In the genomic region with DNA sequence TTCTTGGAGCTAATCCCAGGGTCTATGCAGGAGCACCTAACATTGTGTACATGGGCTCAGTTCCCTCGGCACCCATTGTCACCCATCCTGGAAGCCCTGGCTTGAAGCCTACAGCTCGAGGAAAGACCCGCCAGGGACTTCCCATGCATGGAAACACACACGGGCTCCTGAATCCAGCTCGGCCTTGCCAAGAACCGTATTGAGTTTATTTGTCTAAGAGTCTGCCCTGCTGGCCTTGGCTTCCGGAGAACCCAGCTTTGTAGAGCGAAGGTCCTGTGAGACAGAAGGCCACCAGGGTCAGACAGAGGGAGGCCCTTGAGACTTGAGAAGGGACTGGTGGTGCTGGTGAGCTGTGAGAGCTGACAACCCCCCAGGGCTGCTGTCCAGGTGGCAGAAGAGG, we compare ENCODE assay signal across 10 mouse cellular contexts.
DNase-seq lines count a peak whose midpoint lies in the region; ATAC-seq lines count a peak whose summit lies in the region.
"Had no signal": no experiment of that assay in that cellular context is flagged by ENCODE, and none has a peak within 500 bp of the region (broad histone marks: within the 10 kb centered on the region; RNA-seq: fewer than 3 reads in every experiment).

No protein-coding gene starts in this region.

- no peaks in the 10 kb centered on the region for H3K36me3 ChIP-seq in kidney, embryonic 16.5 days (ENCODE audit: insufficient read depth, low read length)
- H3K36me3 ChIP-seq in lung, embryonic 16.5 days (ENCODE audit: control insufficient read depth, insufficient read depth, low read length) = no peaks in the 10 kb centered on the region
- H3K36me3 ChIP-seq: embryonic facial prominence, embryonic 15.5 days had no signal

- peaks cover 81% of the 10 kb centered on the region for H3K4me1 ChIP-seq in kidney, embryonic 16.5 days (ENCODE audit: insufficient read depth, low read length)
- peaks cover 59% of the 10 kb centered on the region for H3K4me1 ChIP-seq in lung, embryonic 16.5 days (replicated peaks; ENCODE audit: control insufficient read depth, insufficient read depth, low read length)

- no peak overlapping the region for H3K4me3 ChIP-seq in kidney, embryonic 16.5 days (ENCODE audit: low read length)
- H3K4me3 ChIP-seq in lung, embryonic 16.5 days (ENCODE audit: low read length) = no peak overlapping the region
- H3K4me3 ChIP-seq: embryonic facial prominence, embryonic 15.5 days had no signal

- no peaks in the 10 kb centered on the region for H3K9me3 ChIP-seq in kidney, embryonic 16.5 days (ENCODE audit: low read length)
- H3K9me3 ChIP-seq in lung, embryonic 16.5 days (ENCODE audit: control insufficient read depth, low read length) = no peaks in the 10 kb centered on the region
- H3K9me3 ChIP-seq: embryonic facial prominence, embryonic 15.5 days had no signal

- H3K27ac ChIP-seq in kidney, embryonic 16.5 days (ENCODE audit: low read length) = no peak overlapping the region
- peak overlapping the region; percentile 48 for H3K27ac ChIP-seq in lung, embryonic 16.5 days (ENCODE audit: low read length)
- H3K27ac ChIP-seq: embryonic facial prominence, embryonic 15.5 days had no signal

- H3K4me2 ChIP-seq in kidney, embryonic 16.5 days (replicated peaks; ENCODE audit: low read depth, low read length) = no peak overlapping the region
- no peak overlapping the region for H3K4me2 ChIP-seq in lung, embryonic 16.5 days (ENCODE audit: low read depth, low read length)
- H3K4me2 ChIP-seq: embryonic facial prominence, embryonic 15.5 days had no signal

- no peak overlapping the region for H3K9ac ChIP-seq in kidney, embryonic 16.5 days (replicated peaks; ENCODE audit: low read length)
- H3K9ac ChIP-seq in lung, embryonic 16.5 days (ENCODE audit: low read length) = no peak overlapping the region
- H3K9ac ChIP-seq: embryonic facial prominence, embryonic 15.5 days had no signal

- no peak for ATAC-seq in kidney, embryonic 16.5 days (ENCODE audit: low FRiP score, low TSS enrichment)
- peak; percentile 26; the same call in 1 of the 2 replicates for ATAC-seq in lung, embryonic 16.5 days (ENCODE audit: low read depth)
- no peak for ATAC-seq in erythroid progenitor cell, adult 5-6 weeks (replicated peaks; ENCODE audit: low FRiP score, poor library complexity, severe bottlenecking)

- peak; percentile 81 for DNase-seq in kidney, adult 11 months
- DNase-seq in adrenal gland, postnatal 14 days = peak; percentile 69
- DNase-seq in heart, postnatal 4 days = peak; percentile 51
- DNase-seq in Muller cell, postnatal 12 days (ENCODE audit: inconsistent ontology term) = no peak
- no peak for DNase-seq in layer of hippocampus, adult 9-11 months
- DNase-seq: cerebellum, adult 2 months had no signal

- 25% methylated on average over 8 of the region's 8 CpGs for WGBS in kidney, embryonic 16.5 days
- WGBS in lung, embryonic 16.5 days = 16% methylated on average over 8 of the region's 8 CpGs

- H3K27me3 ChIP-seq in kidney, embryonic 16.5 days (ENCODE audit: insufficient read depth, low read length) = no peaks in the 10 kb centered on the region
- H3K27me3 ChIP-seq in lung, embryonic 16.5 days (ENCODE audit: control insufficient read depth, insufficient read depth, low read depth, low read length) = no peaks in the 10 kb centered on the region
- H3K27me3 ChIP-seq: embryonic facial prominence, embryonic 15.5 days had no signal

Comparison
In these comparisons a context has a peak if more than half of its experiments do, and no peak if none do; other contexts are left out.
1. DNase-seq: peak in kidney, adult 11 months (single experiment), adrenal gland, postnatal 14 days (single experiment) and heart, postnatal 4 days (single experiment); none in Muller cell, postnatal 12 days (single experiment) and layer of hippocampus, adult 9-11 months (single experiment).